Mouse (Mus musculus): ENCODE data around the gene Nudt16l1.

DNA sequence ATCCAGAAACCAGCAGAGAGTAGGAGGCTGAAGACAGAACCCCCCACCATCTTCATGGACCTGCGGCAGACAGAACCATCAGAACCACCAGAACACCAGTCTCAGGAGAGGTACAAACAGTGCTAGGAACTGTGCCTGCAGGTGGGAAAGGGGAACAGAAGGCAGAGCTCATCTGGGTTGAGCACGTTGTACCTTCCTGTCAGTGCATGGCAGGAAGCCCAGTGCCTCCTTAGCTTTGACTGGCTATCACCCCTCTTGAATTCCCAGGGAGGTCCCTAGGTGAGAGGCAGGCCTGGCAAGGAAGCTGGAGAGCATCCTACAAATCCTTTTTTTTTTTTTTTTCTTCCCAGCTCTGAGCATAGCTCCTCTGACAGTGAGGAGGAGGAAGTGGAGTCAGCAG lies 37.6 kb downstream of the Nudt16l1 start:
- no peak for TF ChIP-seq CTCF (IDR thresholded peaks at IDR 0.05; ENCODE audit: low read depth, low read length)
- no peak for TF ChIP-seq POLR2AphosphoS5 (IDR thresholded peaks at IDR 0.05; ENCODE audit: insufficient replicate concordance, low read depth, low read length)

All from G1E (cell line).